Mouse (Mus musculus) c-Kit-positive CD71-positive TER-119-positive erythroid progenitor cells, embryonic 14.5 days (primary cell): ENCODE data around the gene Fam222b.

Experiments used
- DNase-seq: peaks from one replicate; pipeline ENCODE4 v3.0.0-alpha.2; 2013; ENCODE audit warnings: low spot score

Gene Fam222b

DNA sequence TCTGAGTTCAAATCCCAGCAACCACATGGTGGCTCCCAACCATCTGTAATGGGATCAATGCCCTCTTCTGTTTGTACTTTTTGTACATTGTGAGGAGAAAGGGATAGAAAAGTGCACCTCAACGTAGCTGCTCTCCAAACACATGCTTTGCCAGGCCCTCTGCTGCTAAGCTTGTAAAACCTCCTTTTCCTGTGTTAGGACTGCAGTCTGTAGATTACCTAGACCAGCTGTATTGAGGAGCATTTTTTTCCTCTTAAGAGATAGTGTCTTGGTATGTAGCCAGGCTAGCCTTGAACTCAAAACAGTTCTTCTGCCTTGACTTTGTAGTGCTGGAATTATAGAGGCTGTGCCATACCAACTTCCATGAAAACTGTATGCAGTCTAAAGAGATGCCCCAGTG lies 41.7 kb downstream of the Fam222b start:
- no peak for DNase-seq

GRCm38 (mm10) chr11:78137584-78137983 lies 43.1 kb downstream of the Fam222b start:
- no peak for DNase-seq

DNA sequence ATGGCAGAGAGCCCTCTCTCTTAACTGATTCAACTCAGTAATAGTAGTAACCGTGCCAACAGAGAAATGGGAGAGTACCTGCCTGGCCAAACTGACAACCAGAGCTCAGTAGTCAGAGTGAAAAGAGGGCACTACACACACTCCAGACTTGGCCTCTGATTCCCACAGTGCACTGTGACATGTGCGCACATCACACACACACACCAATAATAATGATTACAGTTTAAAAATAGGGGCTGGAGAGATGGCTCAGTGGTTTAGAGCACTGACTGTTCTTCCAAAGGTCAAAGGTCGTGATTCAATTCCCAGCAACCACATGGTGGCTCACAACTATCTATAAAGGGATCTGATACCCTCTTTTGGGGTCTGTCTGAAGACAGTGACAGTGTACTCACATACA lies 43.6 kb downstream of the Fam222b start:
- no peak for DNase-seq

- DNase-seq = no peak
These were observed 46.2 kb downstream of the Fam222b start for GRCm38 (mm10) chr11:78140665-78141064.

DNA sequence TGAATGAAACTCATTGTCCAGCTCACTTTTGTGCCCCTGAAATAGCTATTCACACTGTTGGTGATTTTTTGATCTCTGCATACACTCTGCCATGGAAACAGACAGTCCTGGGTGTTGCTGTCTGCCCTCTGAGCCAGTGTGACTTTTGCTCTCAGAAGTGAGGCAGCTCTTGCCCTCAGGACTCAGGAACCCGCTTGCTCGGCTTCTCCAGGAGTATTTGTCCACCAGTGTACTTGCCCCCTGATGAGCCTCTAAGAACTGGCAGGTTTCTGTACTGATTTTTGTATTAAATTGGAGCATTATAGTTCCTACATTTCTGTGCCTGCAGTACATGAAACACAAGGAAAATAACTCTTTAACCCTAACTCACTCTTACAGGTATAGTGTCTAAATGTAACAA lies 49.1 kb downstream of the Fam222b start:
- no peak for DNase-seq

DNA sequence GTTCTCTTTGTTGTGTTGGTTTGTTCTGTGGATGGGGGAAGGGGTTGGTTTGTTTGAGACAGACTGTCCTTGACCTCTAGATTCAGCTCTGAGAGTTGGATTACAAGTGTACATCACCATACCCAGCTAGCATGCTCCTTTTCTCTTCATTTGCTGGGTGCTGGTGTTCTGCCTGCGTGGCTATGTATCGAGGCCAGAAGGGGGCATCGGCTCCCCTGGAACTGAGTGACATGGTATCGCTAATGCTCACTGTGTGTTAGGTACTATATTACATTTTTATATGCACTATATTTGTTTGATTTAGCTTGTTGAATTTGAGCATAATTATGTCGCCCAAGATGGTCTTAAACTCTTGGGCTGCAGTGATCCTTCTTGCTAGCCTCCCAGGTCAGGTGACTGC lies 51.7 kb downstream of the Fam222b start:
- DNase-seq = no peak

- DNase-seq = no peak
These were observed 52.5 kb downstream of the Fam222b start for GRCm38 (mm10) chr11:78146707-78147543.

GRCm38 (mm10) chr11:78151161-78151560 lies 56.7 kb downstream of the Fam222b start:
- no peak for DNase-seq

- no peak for DNase-seq
These were observed 58.1 kb downstream of the Fam222b start for GRCm38 (mm10) chr11:78152299-78153231.

DNA sequence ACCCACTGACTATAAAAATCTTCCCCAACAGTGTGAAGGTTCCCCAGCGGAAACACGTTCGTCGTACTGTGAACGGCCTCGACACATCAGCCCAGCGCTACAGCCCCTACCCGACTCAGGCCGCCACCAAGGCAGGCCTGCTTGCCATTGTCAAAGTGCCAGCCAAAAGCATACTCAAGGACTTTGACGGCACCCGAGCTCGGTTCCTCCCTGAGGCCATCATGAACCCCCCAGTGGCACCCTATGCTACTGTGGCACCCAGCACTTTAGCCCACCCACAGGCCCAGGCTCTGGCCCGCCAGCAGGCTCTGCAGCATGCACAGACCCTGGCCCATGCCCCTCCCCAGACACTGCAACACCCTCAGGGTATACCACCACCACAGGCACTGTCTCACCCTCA lies 59.3 kb downstream of the Fam222b start:
- no peak for DNase-seq

GRCm38 (mm10) chr11:78155674-78156073 lies 61.2 kb downstream of the Fam222b start:
- DNase-seq = no peak

DNA sequence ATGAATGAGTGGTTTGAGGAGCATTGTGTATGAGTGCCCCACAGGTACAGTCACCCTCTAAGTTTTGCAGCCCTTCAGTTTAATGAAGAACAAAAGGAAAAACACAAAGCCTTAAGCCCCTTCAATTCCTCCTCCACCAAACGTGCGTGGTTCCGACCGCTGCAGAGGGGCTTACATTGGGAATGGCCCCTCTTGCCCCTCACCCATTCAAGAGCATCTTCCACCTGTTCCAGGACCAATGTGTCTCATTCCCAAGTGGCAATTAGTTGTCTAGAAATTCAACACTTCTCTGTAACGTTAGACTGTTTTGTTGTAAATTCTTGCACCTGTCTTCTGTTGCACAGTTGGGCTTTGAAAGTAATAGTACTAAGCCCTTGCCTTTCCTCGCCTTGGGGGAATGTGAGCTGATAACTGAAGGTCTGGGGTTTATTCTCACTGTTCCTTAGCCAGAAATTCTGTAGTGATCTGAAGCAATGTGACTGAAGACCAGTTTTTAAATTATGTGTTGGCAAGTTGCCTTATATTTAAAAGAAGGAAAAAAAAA lies 61.8 kb downstream of the Fam222b start:
- DNase-seq = no peak

GRCm38 (mm10) chr11:78159096-78159495 lies 64.6 kb downstream of the Fam222b start:
- DNase-seq = peak; percentile 87

DNA sequence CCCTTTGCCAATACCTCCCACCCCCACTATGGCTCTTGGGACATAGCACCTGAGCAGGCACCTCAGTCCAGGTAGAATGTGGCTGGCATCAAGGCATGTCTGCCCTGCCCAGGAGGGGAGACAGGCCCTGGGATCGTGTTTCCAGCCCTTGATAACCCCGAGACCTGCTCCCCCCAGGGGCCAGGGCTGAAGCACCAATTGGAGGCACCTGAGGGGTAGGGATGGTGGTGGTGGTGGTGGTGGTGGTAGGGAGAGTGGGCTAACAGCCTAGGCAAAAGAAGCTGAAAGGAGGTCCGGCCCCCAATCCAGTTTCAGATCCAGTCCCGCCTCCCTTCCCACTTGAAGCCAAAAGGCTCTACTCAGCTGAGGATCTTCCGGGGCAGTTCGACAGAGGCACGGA lies 65.1 kb downstream of the Fam222b start:
- no peak for DNase-seq

DNA sequence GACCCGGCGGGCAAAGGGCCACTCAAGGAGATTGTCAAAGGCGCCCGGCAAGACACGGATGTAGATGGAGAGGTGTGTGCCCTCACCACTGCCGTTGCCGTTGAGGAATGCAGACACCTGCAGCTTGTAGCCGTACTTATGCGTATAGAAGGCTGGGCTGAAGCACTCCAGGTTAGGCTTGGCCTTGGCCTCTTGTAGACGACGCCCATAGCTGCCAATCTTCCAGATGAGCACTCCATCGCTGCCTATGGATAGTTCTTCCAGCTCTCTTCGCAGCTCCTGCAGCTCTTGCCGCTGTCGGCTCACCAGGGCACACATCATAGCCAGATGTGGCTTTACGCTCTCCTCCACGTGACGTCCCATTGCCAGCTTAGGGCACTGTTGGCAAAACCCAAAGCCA lies 65.7 kb downstream of the Fam222b start:
- no peak for DNase-seq

GRCm38 (mm10) chr11:78160675-78161074 lies 66.2 kb downstream of the Fam222b start:
- no peak for DNase-seq

DNA sequence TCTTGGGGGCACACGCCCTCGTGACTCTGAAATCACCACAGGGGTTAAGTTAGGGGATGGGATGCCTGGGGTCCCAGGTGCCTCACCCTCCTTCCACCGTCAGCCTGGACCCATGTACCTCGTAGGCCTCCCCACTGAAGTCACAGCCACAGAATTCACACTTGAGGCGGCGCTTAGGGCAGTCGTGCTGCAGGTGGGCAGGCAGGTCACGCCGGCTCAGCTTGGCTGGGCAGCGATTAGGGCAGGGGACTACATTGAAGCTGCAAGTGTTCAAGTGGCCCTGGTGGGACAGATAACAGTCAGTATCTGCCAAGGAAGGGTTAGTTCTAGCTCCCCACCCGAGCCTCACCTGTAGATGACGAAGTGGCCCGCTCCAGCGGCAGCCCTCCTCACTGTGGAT lies 66.7 kb downstream of the Fam222b start:
- DNase-seq = no peak

GRCm38 (mm10) chr11:78161968-78162367 lies 67.5 kb downstream of the Fam222b start:
- no peak for DNase-seq

GRCm38 (mm10) chr11:78162504-78162903 lies 68.0 kb downstream of the Fam222b start:
- no peak for DNase-seq

DNA sequence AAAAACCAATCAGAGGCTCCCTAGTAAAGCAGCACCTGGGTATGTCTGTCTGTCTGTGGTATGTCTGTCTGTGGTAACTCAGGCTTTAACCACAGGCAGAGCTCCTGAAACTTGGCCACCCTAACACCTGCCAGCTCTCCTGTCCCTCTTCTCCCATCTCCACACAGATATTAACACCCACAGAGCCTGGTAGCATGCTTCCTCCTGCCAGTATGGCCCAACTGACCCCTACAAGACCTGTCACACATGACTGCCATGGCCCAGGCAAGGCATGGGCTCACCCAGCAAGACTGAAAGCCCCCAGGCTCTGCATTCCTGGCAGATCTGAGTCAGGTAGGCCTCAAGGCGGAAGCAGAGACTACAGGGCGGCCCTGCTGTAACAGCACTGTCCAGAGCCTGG lies 68.6 kb downstream of the Fam222b start:
- no peak for DNase-seq

DNA sequence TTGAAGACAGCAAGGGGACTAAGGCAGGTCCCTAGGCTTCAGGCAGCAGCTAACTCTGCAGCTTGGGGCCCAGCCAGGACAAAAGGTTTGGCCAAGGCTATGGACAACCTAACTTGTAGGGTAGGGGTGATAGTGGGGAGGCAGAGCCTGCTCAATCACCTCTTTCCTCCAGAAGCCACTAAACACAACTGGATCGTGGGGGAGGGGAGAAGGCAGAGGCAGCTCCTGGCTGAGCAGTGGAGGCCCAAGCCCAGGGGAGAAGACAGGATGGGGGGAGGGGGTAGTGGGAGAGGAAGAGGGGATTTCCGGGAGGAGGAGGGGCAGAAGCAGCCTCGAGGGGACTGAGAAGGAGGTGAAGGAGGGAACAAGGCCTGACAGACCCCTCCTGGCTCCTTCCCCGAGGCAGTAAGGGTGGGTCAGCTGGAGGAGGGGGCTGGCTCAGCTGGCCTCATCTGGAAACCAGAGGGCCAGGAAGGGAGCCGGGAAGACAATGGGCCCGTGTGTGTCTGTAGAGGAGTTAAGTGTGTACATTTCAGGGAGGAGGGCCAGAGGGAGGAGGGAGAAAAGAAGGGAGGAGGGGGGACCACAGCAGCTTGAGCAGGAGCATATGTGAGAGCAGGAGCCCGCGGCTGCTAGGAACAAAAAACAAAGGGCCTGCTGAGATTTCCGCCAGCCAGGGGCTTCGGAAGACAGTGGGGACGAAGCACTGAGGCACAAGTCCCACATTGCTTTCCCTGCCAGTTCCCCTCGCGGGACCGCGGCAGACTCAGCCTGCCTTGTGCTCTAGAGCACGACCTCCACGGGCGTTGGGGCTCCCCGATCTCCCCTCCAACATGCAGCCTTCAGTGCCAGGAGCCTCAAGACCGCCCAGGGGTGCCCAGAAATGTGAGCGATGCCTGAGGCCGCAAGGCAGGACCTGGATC lies 69.5 kb downstream of the Fam222b start:
- DNase-seq = no peak

DNA sequence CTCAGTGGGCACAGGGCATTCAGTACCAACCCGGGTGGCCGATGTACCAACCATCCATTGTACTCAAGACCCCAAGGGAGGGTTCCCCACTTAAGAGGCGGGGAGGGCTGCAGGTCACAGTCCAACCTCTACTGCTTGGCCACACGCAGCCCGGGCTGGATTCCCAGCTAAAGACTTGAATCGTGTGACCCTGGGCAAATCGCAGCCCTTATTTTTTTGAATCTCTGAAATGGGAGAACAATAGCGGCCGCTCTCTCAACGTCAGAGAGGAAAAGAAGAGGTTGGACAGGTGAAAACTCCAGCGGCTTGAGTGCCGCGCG lies 70.1 kb downstream of the Fam222b start:
- DNase-seq = no peak
